Mouse (Mus musculus) cerebellum, adult 8-10 months (tissue): ENCODE results near the gene Iqck.

Experiments used
- DNase-seq: peaks from one replicate; pipeline ENCODE4 v3.0.0; 2022

Iqck gene

GRCm38 (mm10) chr7:118992623-118993405 lies 137.3 kb downstream of the Iqck start:
- no peak for DNase-seq

GRCm38 (mm10) chr7:118993597-118994230 lies 138.2 kb downstream of the Iqck start:
- no peak for DNase-seq

GRCm38 (mm10) chr7:118994231-118994842 lies 138.8 kb downstream of the Iqck start:
- no peak for DNase-seq

- peak; percentile 82 for DNase-seq
Observed at GRCm38 (mm10) chr7:118995007-118995406, 139.5 kb downstream of the Iqck start, which contains the start of gene Gprc5b. Gprc5b (minus strand) TSS chr7:118995211.

GRCm38 (mm10) chr7:118995671-118996070 lies 140.1 kb downstream of the Iqck start:
- DNase-seq = no peak

GRCm38 (mm10) chr7:118996137-118996837 lies 140.7 kb downstream of the Iqck start:
- DNase-seq = peak; percentile 93

GRCm38 (mm10) chr7:118999857-119000256 lies 144.3 kb downstream of the Iqck start:
- DNase-seq = no peak

GRCm38 (mm10) chr7:119001965-119002364 lies 146.4 kb downstream of the Iqck start:
- DNase-seq = no peak

GRCm38 (mm10) chr7:119002501-119002900 lies 146.9 kb downstream of the Iqck start:
- no peak for DNase-seq

GRCm38 (mm10) chr7:119010854-119011529 lies 155.4 kb downstream of the Iqck start:
- DNase-seq = peak; percentile 69

GRCm38 (mm10) chr7:119015736-119016135 lies 160.2 kb downstream of the Iqck start:
- DNase-seq = no peak

GRCm38 (mm10) chr7:119019537-119019936 lies 164.0 kb downstream of the Iqck start:
- DNase-seq = no peak
